Mouse (Mus musculus): ENCODE measurements at regions not wholly inside any gene's neighbourhood (a gene's known extent, or its start where the extent isn't known, plus 50 kb on each side); places are given as distances from the start of the nearest gene placed in this dataset.

DNA sequence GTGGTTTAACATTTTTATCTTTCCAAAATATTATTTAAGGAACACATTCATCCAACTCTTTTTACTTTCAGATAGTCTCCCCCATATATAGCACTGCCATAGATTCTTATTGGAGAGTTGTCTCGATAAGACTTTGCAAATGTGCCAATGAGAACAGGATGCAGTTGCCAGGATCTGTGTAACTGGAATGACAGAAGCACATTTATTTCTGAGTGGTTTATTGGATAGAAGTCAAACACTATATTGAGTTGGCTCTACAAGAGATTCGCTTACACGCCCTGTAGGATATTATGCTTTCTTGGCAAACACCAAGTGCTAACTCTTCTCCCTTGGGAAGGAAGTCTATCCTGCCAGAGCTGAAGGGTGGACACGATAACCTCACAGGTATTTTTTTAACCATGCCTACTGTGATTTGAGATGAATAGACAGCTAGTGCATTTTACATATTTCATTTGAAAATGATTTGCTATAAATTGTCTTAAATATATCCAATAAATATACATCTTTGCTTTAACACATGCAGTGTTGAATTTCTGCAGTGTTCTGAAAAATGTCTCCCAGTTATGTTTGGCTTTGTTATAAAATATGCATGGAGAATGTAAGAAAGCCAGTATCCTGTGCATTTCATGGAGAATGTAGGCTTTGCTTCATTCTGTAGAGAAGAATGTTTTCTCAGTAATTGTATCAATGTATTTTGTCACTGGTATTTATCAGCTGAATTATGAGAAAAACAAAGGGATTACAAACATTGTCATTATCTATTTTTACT lies 705.8 kb downstream of the Fat4 start:
- Histone ChIP-seq H3K4me3 (ENCODE audit: low read length) (no peak overlapping the region), H3K4me1 (ENCODE audit: insufficient read depth, low read length) (no peaks in the 10 kb centered on the region), H3K4me2 (ENCODE audit: low read depth, low read length) (no peak overlapping the region), H3K27me3 (ENCODE audit: insufficient read depth, low read length) (no peaks in the 10 kb centered on the region), H3K27ac (no peak overlapping the region), H3K9ac (replicated peaks; ENCODE audit: low read length) (no peak overlapping the region), H3K36me3 (ENCODE audit: insufficient read depth, low read length) (no peaks in the 10 kb centered on the region), H3K9me3 (ENCODE audit: low read length) (no peaks in the 10 kb centered on the region)
- TF ChIP-seq CTCF (IDR thresholded peaks at IDR 0.05; ENCODE audit: low read depth) = no peak
- DNase-seq (ENCODE audit: low spot score) = peak; percentile 55
- WGBS = 44% methylated on average over 4 of the region's 4 CpGs
- no peak for ATAC-seq

- H3K4me2 ChIP-seq (ENCODE audit: low read depth, low read length) = no peak overlapping the region
These were observed 723.2 kb downstream of the Fat4 start for GRCm38 (mm10) chr3:39609937-39610336.

DNA sequence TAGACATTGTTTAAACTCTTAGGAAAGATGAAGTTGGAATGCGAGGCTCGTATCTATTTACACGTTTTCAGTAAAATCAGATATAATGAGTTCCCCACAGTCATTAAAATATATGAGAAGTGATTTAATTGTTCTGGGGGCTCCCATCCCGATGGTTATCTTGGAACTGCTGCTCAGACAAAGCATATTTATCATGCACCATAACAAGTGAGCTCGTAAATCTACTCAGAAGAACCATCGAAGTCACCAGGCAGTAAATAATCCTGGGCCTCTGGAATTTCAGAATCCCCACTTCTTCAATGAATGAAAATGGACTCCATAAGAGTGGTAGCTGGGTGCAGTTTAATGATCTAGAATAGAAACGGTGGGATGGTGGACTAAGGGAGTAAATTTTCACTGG lies 725.7 kb downstream of the Fat4 start:
- TF ChIP-seq CTCF (IDR thresholded peaks at IDR 0.05; ENCODE audit: low read depth) = no peak
- no peak overlapping the region for H3K4me3 ChIP-seq (ENCODE audit: low read length)
- H3K27me3 ChIP-seq (ENCODE audit: insufficient read depth, low read length) = no peaks in the 10 kb centered on the region
- WGBS = 67% methylated on average over 7 of the region's 7 CpGs
- ATAC-seq (no peak), DNase-seq (ENCODE audit: low spot score) (no peak)
- H3K4me2 ChIP-seq (ENCODE audit: low read depth, low read length) = no peak overlapping the region
- H3K4me1 ChIP-seq (ENCODE audit: insufficient read depth, low read length) = no peaks in the 10 kb centered on the region
- H3K27ac ChIP-seq = no peak overlapping the region
- no peak overlapping the region for H3K9ac ChIP-seq (replicated peaks; ENCODE audit: low read length)
- H3K36me3 ChIP-seq (ENCODE audit: insufficient read depth, low read length) = no peaks in the 10 kb centered on the region
- H3K9me3 ChIP-seq (ENCODE audit: low read length) = no peaks in the 10 kb centered on the region

More at GRCm38 (mm10) chr3:39609937-39610336, 723.2 kb downstream of the Fat4 start:
- Histone ChIP-seq H3K27ac (no peak overlapping the region), H3K36me3 (ENCODE audit: insufficient read depth, low read length) (no peaks in the 10 kb centered on the region), H3K4me3 (ENCODE audit: low read length) (no peak overlapping the region), H3K4me1 (ENCODE audit: insufficient read depth, low read length) (no peaks in the 10 kb centered on the region), H3K27me3 (ENCODE audit: insufficient read depth, low read length) (no peaks in the 10 kb centered on the region), H3K9me3 (ENCODE audit: low read length) (no peaks in the 10 kb centered on the region), H3K9ac (replicated peaks; ENCODE audit: low read length) (no peak overlapping the region)
- ATAC-seq (no peak), DNase-seq (ENCODE audit: low spot score) (peak; percentile 42)
- WGBS = 50% methylated on average over 3 of the region's 3 CpGs
- no peak for TF ChIP-seq CTCF (IDR thresholded peaks at IDR 0.05; ENCODE audit: low read depth)

DNA sequence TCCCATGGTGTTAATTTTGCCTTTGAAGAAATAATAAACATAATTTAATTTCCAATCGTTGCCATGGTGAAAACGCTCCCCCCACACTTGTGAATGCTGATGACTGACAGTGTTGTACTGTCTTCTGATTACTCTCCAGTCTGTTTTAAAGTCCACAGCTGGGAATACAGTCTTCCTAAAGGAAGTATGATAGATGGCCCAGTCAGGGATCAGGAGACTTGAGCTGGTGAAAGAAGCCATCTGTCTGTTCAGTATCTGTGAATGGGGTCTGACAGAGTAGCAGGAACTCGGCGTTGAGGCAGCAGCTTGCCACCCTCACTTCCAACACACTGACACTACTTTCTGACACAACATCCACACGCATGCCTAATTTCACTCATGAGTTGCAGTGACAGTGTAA lies 751.2 kb downstream of the Fat4 start:
- TF ChIP-seq CTCF (IDR thresholded peaks at IDR 0.05; ENCODE audit: low read depth) = no peak
- H3K36me3 ChIP-seq (ENCODE audit: insufficient read depth, low read length) = no peaks in the 10 kb centered on the region
- H3K9ac ChIP-seq (replicated peaks; ENCODE audit: low read length) = no peak overlapping the region
- no peak overlapping the region for H3K27ac ChIP-seq
- ATAC-seq (0 out of 2 replicates have a peak, but pooled peaks have one; percentile 40), DNase-seq (ENCODE audit: low spot score) (peak; percentile 17)
- no peaks in the 10 kb centered on the region for H3K4me1 ChIP-seq (ENCODE audit: insufficient read depth, low read length)
- H3K27me3 ChIP-seq (ENCODE audit: insufficient read depth, low read length) = no peaks in the 10 kb centered on the region
- no peak overlapping the region for H3K4me3 ChIP-seq (ENCODE audit: low read length)
- WGBS = 47% methylated on average over 5 of the region's 5 CpGs
- H3K4me2 ChIP-seq (ENCODE audit: low read depth, low read length) = no peak overlapping the region
- no peaks in the 10 kb centered on the region for H3K9me3 ChIP-seq (ENCODE audit: low read length)

DNA sequence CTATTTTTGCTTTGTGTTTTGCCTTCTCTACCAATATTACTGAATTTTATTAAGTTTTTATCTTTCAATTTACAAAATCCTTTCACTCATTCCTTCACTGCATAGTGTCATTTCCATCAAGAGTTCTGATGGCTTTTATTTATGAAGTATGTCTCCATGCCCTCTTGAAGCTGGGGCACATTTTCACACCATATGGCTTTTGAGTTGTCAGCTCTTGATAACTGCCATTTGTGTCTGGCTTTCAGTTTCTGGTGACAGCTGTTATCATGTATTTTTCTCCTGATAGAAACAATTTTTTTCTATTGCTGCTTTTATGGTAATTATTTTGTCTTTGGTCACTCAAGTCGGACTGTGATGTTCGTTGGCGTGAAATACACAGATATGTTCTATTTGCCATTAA lies 756.5 kb downstream of the Fat4 start:
- H3K4me1 ChIP-seq (ENCODE audit: insufficient read depth, low read length) = no peaks in the 10 kb centered on the region
- 79% methylated on average over 3 of the region's 3 CpGs for WGBS
- TF ChIP-seq CTCF (IDR thresholded peaks at IDR 0.05; ENCODE audit: low read depth) = no peak
- no peak overlapping the region for H3K4me2 ChIP-seq (ENCODE audit: low read depth, low read length)
- ATAC-seq = no peak
- no peak overlapping the region for H3K27ac ChIP-seq
- no peaks in the 10 kb centered on the region for H3K27me3 ChIP-seq (ENCODE audit: insufficient read depth, low read length)
- no peak overlapping the region for H3K4me3 ChIP-seq (ENCODE audit: low read length)
- H3K9me3 ChIP-seq (ENCODE audit: low read length) = no peaks in the 10 kb centered on the region
- no peak overlapping the region for H3K9ac ChIP-seq (replicated peaks; ENCODE audit: low read length)
- H3K36me3 ChIP-seq (ENCODE audit: insufficient read depth, low read length) = no peaks in the 10 kb centered on the region
- no peak for DNase-seq (ENCODE audit: low spot score)

- H3K9ac ChIP-seq (replicated peaks; ENCODE audit: low read length) = no peak overlapping the region
- DNase-seq (ENCODE audit: low spot score) = no peak
- no peaks in the 10 kb centered on the region for H3K27me3 ChIP-seq (ENCODE audit: insufficient read depth, low read length)
- ATAC-seq = no peak
- H3K27ac ChIP-seq = no peak overlapping the region
- TF ChIP-seq CTCF (IDR thresholded peaks at IDR 0.05; ENCODE audit: low read depth) = no peak
- 69% methylated on average over 3 of the region's 3 CpGs for WGBS
- no peaks in the 10 kb centered on the region for H3K36me3 ChIP-seq (ENCODE audit: insufficient read depth, low read length)
- no peak overlapping the region for H3K4me2 ChIP-seq (ENCODE audit: low read depth, low read length)
- no peaks in the 10 kb centered on the region for H3K9me3 ChIP-seq (ENCODE audit: low read length)
- H3K4me1 ChIP-seq (ENCODE audit: insufficient read depth, low read length) = no peaks in the 10 kb centered on the region
- H3K4me3 ChIP-seq (ENCODE audit: low read length) = no peak overlapping the region
These were observed 780.1 kb downstream of the Fat4 start for GRCm38 (mm10) chr3:39666817-39667216.

GRCm38 (mm10) chr3:39669145-39669544 lies 782.4 kb downstream of the Fat4 start:
- ATAC-seq = no peak
- 67% methylated on average over 1 of the region's 1 CpGs for WGBS

More at GRCm38 (mm10) chr3:39669145-39669544, 782.4 kb downstream of the Fat4 start:
- no peak overlapping the region for H3K27ac ChIP-seq
- no peak overlapping the region for H3K9ac ChIP-seq (replicated peaks; ENCODE audit: low read length)
- no peaks in the 10 kb centered on the region for H3K27me3 ChIP-seq (ENCODE audit: insufficient read depth, low read length)
- no peak overlapping the region for H3K4me3 ChIP-seq (ENCODE audit: low read length)
- no peak overlapping the region for H3K4me2 ChIP-seq (ENCODE audit: low read depth, low read length)
- no peaks in the 10 kb centered on the region for H3K36me3 ChIP-seq (ENCODE audit: insufficient read depth, low read length)
- no peaks in the 10 kb centered on the region for H3K9me3 ChIP-seq (ENCODE audit: low read length)
- no peaks in the 10 kb centered on the region for H3K4me1 ChIP-seq (ENCODE audit: insufficient read depth, low read length)
- no peak for DNase-seq (ENCODE audit: low spot score)
- no peak for TF ChIP-seq CTCF (IDR thresholded peaks at IDR 0.05; ENCODE audit: low read depth)
